Mouse (Mus musculus) gastrocnemius, adult 2 months (tissue): ENCODE measurements around the gene 4930415O20Rik. TPM values are rescaled to one million over a fixed set of nuclear protein-coding genes. Genes with fewer than 3 reads are reported as not detected.

Source experiments
- DNase-seq: peaks from one replicate; pipeline ENCODE4 v3.0.0; 2022
- H3K27ac ChIP-seq: fragments of 200-600 bp; 2 replicates; pipeline ENCODE4 v1.8.1; 2022; ENCODE audit warnings: mild to moderate bottlenecking
- H3K4me3 ChIP-seq: fragments of 200-600 bp; 2 replicates; pipeline ENCODE4 v1.8.1; 2022; ENCODE audit warnings: mild to moderate bottlenecking, moderate library complexity
- CTCF ChIP-seq: fragments of 200-600 bp; IDR thresholded peaks from 2 replicates; pipeline ENCODE4 v1.8.1; 2022; ENCODE audit warnings: antibody characterized with exemption, mild to moderate bottlenecking, moderate library complexity
- intact Hi-C: fragments of 180-260 bp; cut with DNase I; formaldehyde crosslinking; loops from one replicate; pipeline ENCODE4 v1.15.1; 2025
- total RNA-seq, 2 experiments: library from RNA; stranded (reverse); gene quantifications; 2 replicates each; pipeline ENCODE4 v1.2.3; 2021

Gene 4930415O20Rik
- total RNA-seq, 2 experiments from 2014 or later: 1.2 TPM; not detected in 1

GRCm38 (mm10) chr15:98600036-98600709 lies 29.4 kb downstream of the 4930415O20Rik start:
- intact Hi-C loops: no loop called here
- no peak for DNase-seq
- 0 out of 2 replicates have a peak overlapping the region, but pooled peaks have one; percentile 90 for H3K27ac ChIP-seq
- no peak for TF ChIP-seq CTCF
- peak overlapping the region; percentile 67 for H3K4me3 ChIP-seq

- TF ChIP-seq CTCF: no peak
- no peak for DNase-seq
- Histone ChIP-seq H3K4me3 (peak overlapping the region; percentile 67), H3K27ac (peak overlapping the region; percentile 90)
- intact Hi-C loops: no loop called here
These were observed 31.0 kb downstream of the 4930415O20Rik start for GRCm38 (mm10) chr15:98601832-98602190.

- Histone ChIP-seq H3K27ac (peak overlapping the region; percentile 90), H3K4me3 (peak overlapping the region; percentile 67)
- no peak for TF ChIP-seq CTCF
- peak; percentile 74 for DNase-seq
- intact Hi-C loops: no loop called here
These were observed 31.5 kb downstream of the 4930415O20Rik start for GRCm38 (mm10) chr15:98602191-98602881.

- no peak for TF ChIP-seq CTCF
- Histone ChIP-seq H3K4me3 (peak overlapping the region; percentile 67), H3K27ac (peak overlapping the region; percentile 90)
- intact Hi-C loops: no loop called here
- peak; percentile 55 for DNase-seq
These were observed 32.2 kb downstream of the 4930415O20Rik start for GRCm38 (mm10) chr15:98602921-98603458.

GRCm38 (mm10) chr15:98604041-98604575 lies 33.3 kb downstream of the 4930415O20Rik start:
- intact Hi-C loops: no loop called here
- peak overlapping the region; percentile 67 for H3K4me3 ChIP-seq
- TF ChIP-seq CTCF: no peak
- DNase-seq: peak; percentile 43
- H3K27ac ChIP-seq: peak overlapping the region; percentile 90

- peak overlapping the region; percentile 97 for H3K4me3 ChIP-seq
- peak; percentile 47 for DNase-seq
- peak overlapping the region; percentile 90 for H3K27ac ChIP-seq
- no peak for TF ChIP-seq CTCF
- intact Hi-C loops: no loop called here
These were observed 35.3 kb downstream of the 4930415O20Rik start for GRCm38 (mm10) chr15:98606051-98606536.

GRCm38 (mm10) chr15:98606739-98607138 lies 35.9 kb downstream of the 4930415O20Rik start:
- intact Hi-C loops: no loop called here
- Histone ChIP-seq H3K4me3 (peak overlapping the region; percentile 97), H3K27ac (peak overlapping the region; percentile 90)
- no peak for TF ChIP-seq CTCF
- no peak for DNase-seq

- TF ChIP-seq CTCF: no peak
- peak; percentile 67 for DNase-seq
- Histone ChIP-seq H3K4me3 (peak overlapping the region; percentile 97), H3K27ac (peak overlapping the region; percentile 90)
- intact Hi-C loops: no loop called here
These were observed 36.8 kb downstream of the 4930415O20Rik start for GRCm38 (mm10) chr15:98607557-98607956.

GRCm38 (mm10) chr15:98608058-98608783 lies 37.4 kb downstream of the 4930415O20Rik start:
- DNase-seq: peak; percentile 26
- Histone ChIP-seq H3K4me3 (peak overlapping the region; percentile 97), H3K27ac (peak overlapping the region; percentile 90)
- TF ChIP-seq CTCF: no peak
- intact Hi-C loops: no loop called here

GRCm38 (mm10) chr15:98608784-98609250 lies 38.0 kb downstream of the 4930415O20Rik start:
- intact Hi-C loops: no loop called here
- peak overlapping the region; percentile 90 for H3K27ac ChIP-seq
- no peak for TF ChIP-seq CTCF
- DNase-seq: peak; percentile 59
- peak overlapping the region; percentile 97 for H3K4me3 ChIP-seq

- DNase-seq: peak; percentile 86
- no peak for TF ChIP-seq CTCF
- intact Hi-C loops: no loop called here
- peak within 1 kb of the TSS; percentile 90 for H3K27ac ChIP-seq
- H3K4me3 ChIP-seq: peak within 1 kb of the TSS; percentile 97
These were observed 38.7 kb downstream of the 4930415O20Rik start, which contains the start of gene Adcy6 for GRCm38 (mm10) chr15:98609331-98610130. TSS of gene Adcy6 (minus strand) at chr15:98610076.
